8 mouse cellular contexts compared by ENCODE assay signal in the genomic region with DNA sequence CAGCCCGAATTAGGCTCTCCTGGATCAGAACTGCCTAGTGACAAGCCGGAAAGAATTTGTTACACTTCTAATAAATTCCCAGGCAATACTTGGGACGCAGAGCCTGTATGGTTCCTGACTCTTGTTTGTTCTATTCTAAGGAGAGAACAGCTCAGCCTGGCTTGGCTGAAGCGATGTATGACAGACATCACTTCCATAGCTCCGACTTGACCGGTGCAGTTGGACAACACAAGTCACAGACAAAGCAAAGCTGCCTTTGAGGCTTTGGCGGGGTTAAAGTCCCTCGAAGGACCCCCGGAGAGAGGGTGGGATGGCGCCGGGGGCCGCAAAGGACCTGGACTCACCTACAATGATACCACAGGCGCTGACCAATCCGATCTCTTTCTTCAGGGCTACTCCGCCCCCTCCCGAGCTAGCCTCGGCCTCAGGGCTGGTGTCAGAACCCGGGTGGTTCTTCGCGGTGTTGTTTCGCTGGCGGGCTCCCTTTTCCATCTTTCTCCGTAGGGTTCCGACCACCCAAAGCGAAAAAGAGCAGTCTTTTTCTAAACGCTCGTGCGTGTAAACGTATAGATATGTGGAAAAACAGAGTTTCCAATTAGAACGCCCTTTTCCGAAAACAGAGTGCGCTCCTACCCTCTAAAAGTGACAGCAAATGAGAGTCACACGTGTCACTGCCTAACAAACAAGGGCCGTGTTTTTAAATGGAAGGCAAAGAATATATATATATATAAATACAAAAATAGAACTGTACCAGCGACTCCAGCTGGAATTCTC. TPM values are rescaled to one million over a fixed set of nuclear protein-coding genes. Genes with fewer than 3 reads are reported as not detected.
DNase-seq lines count a peak whose midpoint lies in the region; ATAC-seq and TF ChIP-seq lines count a peak whose summit lies in the region.

No protein-coding gene starts in this region.

- H3K27me3 ChIP-seq in thymus, adult 2 months (ENCODE audit: control insufficient read depth, insufficient read depth, low read length) = peaks cover 6% of the 10 kb centered on the region
- H3K27me3 ChIP-seq in intestine, postnatal 0 days (replicated peaks; ENCODE audit: control insufficient read depth, insufficient read depth, low read length) = no peaks in the 10 kb centered on the region
- peaks cover 13% of the 10 kb centered on the region for H3K27me3 ChIP-seq in limb, embryonic 11.5 days (ENCODE audit: control insufficient read depth, insufficient read depth, low read length)
- H3K27me3 ChIP-seq in midbrain, embryonic 10.5 days (ENCODE audit: low read depth, poor library complexity, severe bottlenecking) = peaks cover 53% of the 10 kb centered on the region

- 7% methylated on average over 35 of the region's 35 CpGs for WGBS in thymus, adult 2 months
- 2% methylated on average over 35 of the region's 35 CpGs for WGBS in intestine, postnatal 0 days
- WGBS in limb, embryonic 11.5 days = 3% methylated on average over 35 of the region's 35 CpGs
- 3% methylated on average over 35 of the region's 35 CpGs for WGBS in midbrain, embryonic 10.5 days

- no peak for TF ChIP-seq CTCF in thymus, adult 2 months (IDR thresholded peaks at IDR 0.05; ENCODE audit: borderline replicate concordance, control insufficient read depth, extremely low read depth, insufficient read depth, low read length, poor library complexity)
- TF ChIP-seq CTCF in intestine, postnatal 0 days (IDR thresholded peaks at IDR 0.05; ENCODE audit: low read depth) = no peak

- DNase-seq in thymus, adult 2 months = peak; percentile 4
- DNase-seq in thymus, postnatal 25 days = no peak
- DNase-seq in embryo, embryonic 11 days = peak; percentile 59
- DNase-seq in heart, adult 18-20 months = peak; percentile 68 to 76
- DNase-seq in limb, embryonic 11.5 days (ENCODE audit: low spot score) = peak; percentile 60
- DNase-seq in midbrain, embryonic 10.5 days (ENCODE audit: low spot score) = peak; percentile 59
- peak; percentile 16 to 62 for DNase-seq in spleen, postnatal 4 days (ENCODE audit: low spot score in 2 of 2)

- no peaks in the 10 kb centered on the region for H3K36me3 ChIP-seq in thymus, adult 2 months (ENCODE audit: control insufficient read depth, insufficient read depth, low read length)
- H3K36me3 ChIP-seq in intestine, postnatal 0 days (ENCODE audit: control insufficient read depth, insufficient read depth) = no peaks in the 10 kb centered on the region
- no peaks in the 10 kb centered on the region for H3K36me3 ChIP-seq in limb, embryonic 11.5 days (ENCODE audit: control insufficient read depth, insufficient read depth, low read length)
- no peaks in the 10 kb centered on the region for H3K36me3 ChIP-seq in midbrain, embryonic 10.5 days

- ATAC-seq in intestine, postnatal 0 days = peak; percentile 58
- ATAC-seq in limb, embryonic 11.5 days (ENCODE audit: insufficient number of reproducible peaks, low FRiP score, low TSS enrichment, low read depth) = no peak

- no peak for TF ChIP-seq POLR2A in thymus, adult 2 months (IDR thresholded peaks at IDR 0.05; ENCODE audit: control insufficient read depth, extremely low read depth, insufficient read depth, low read length, poor library complexity)

- peak overlapping the region; percentile 68 for H3K4me2 ChIP-seq in intestine, postnatal 0 days (replicated peaks; ENCODE audit: low read depth)
- H3K4me2 ChIP-seq in limb, embryonic 11.5 days (ENCODE audit: low read depth, severe bottlenecking) = peak overlapping the region; percentile 81

- H3K9me3 ChIP-seq in intestine, postnatal 0 days (ENCODE audit: control insufficient read depth) = no peaks in the 10 kb centered on the region
- H3K9me3 ChIP-seq in limb, embryonic 11.5 days (ENCODE audit: control insufficient read depth, low read length) = no peaks in the 10 kb centered on the region
- H3K9me3 ChIP-seq in midbrain, embryonic 10.5 days (replicated peaks) = no peaks in the 10 kb centered on the region

- peaks cover 4% of the 10 kb centered on the region for H3K4me1 ChIP-seq in thymus, adult 2 months (replicated peaks; ENCODE audit: control insufficient read depth, insufficient read depth, low read length)
- 0 out of 2 replicates have a peak, but pooled peaks cover 4% of the 10 kb centered on the region for H3K4me1 ChIP-seq in intestine, postnatal 0 days (replicated peaks; ENCODE audit: control insufficient read depth, insufficient read depth, low read length)
- no peaks in the 10 kb centered on the region for H3K4me1 ChIP-seq in limb, embryonic 11.5 days (ENCODE audit: control insufficient read depth, insufficient read depth, low read length)
- peaks cover 11% of the 10 kb centered on the region for H3K4me1 ChIP-seq in midbrain, embryonic 10.5 days

- H3K4me3 ChIP-seq in thymus, adult 2 months (ENCODE audit: control insufficient read depth, insufficient read depth, low read length) = peak overlapping the region; percentile 29; the same call in 1 of the 2 replicates
- peak overlapping the region; percentile 61 for H3K4me3 ChIP-seq in intestine, postnatal 0 days (ENCODE audit: low read depth, low read length)
- peak overlapping the region; percentile 26 for H3K4me3 ChIP-seq in limb, embryonic 11.5 days (ENCODE audit: low read depth, low read length)
- H3K4me3 ChIP-seq in midbrain, embryonic 10.5 days = peak overlapping the region; percentile 62

- no peak overlapping the region for H3K27ac ChIP-seq in thymus, adult 2 months (ENCODE audit: control insufficient read depth, insufficient read depth, low read length)
- H3K27ac ChIP-seq in intestine, postnatal 0 days (ENCODE audit: low read depth, low read length) = peak overlapping the region; percentile 76; the same call in 1 of the 2 replicates
- no peak overlapping the region for H3K27ac ChIP-seq in limb, embryonic 11.5 days (replicated peaks; ENCODE audit: low read depth, low read length)
- H3K27ac ChIP-seq in midbrain, embryonic 10.5 days (replicated peaks) = 0 out of 2 replicates have a peak overlapping the region, but pooled peaks have one; percentile 7

- H3K9ac ChIP-seq in intestine, postnatal 0 days (ENCODE audit: low read depth, low read length) = peak overlapping the region; percentile 65
- no peak overlapping the region for H3K9ac ChIP-seq in limb, embryonic 11.5 days (ENCODE audit: low read length)

RNA-seq across cellular contexts. Expression of a gene that starts 0.7 kb away (rescaled TPM):
- polyA plus RNA-seq in thymus, adult 2 months (2012; rRNA removed) = 10.0 and 11.6 TPM in 2 replicates
- total RNA-seq in heart, adult 18-20 months (2021) = 1 to 10 TPM; 3.1 to 3.3 TPM
- polyA plus RNA-seq in intestine, postnatal 0 days (2015; fragmentation: Nextera tagmentation; extraction: Ambion mirVana) = 34.2 and 36.9 TPM in 2 replicates
- 0.75 and 1.1 TPM in 2 replicates for polyA plus RNA-seq in limb, embryonic 11.5 days (2014; fragmentation: Nextera tagmentation; extraction: Ambion mirVana)
- polyA plus RNA-seq in midbrain, embryonic 10.5 days (2016; fragmentation: Nextera tagmentation; extraction: Ambion mirVana) = 1.8 and 2.4 TPM in 2 replicates

RNA-seq across cellular contexts. Expression of a gene that starts 32.9 kb away (rescaled TPM):
- 0.15 TPM in 1 of 2 replicates, not detected in the other for polyA plus RNA-seq in thymus, adult 2 months (2012; rRNA removed)
- total RNA-seq in heart, adult 18-20 months (2021) = under 1 TPM; 0.36 to 0.57 TPM
- not detected in 2 replicates for polyA plus RNA-seq in intestine, postnatal 0 days (2015; fragmentation: Nextera tagmentation; extraction: Ambion mirVana)
- not detected in 2 replicates for polyA plus RNA-seq in limb, embryonic 11.5 days (2014; fragmentation: Nextera tagmentation; extraction: Ambion mirVana)
- polyA plus RNA-seq in midbrain, embryonic 10.5 days (2016; fragmentation: Nextera tagmentation; extraction: Ambion mirVana) = not detected in 2 replicates

Comparison
In these comparisons a context has a peak if more than half of its experiments do, and no peak if none do; other contexts are left out.
1. H3K27ac ChIP-seq: peak in intestine, postnatal 0 days (single experiment) and midbrain, embryonic 10.5 days (single experiment); none in thymus, adult 2 months (single experiment) and limb, embryonic 11.5 days (single experiment).
2. Peak in every context shown above with its lines, with median percentiles within 50 percentile points of each other: H3K4me3 ChIP-seq.